Mouse (Mus musculus): Measurements from ENCODE around the gene Gsdma3. TPM values are rescaled to one million over a fixed set of nuclear protein-coding genes. Genes with fewer than 3 reads are reported as not detected.
A peak's percentile ranks its signal among the peaks of the same experiment; 100 is the strongest.
"Not testable (repeated sequence)": the region's sequence is repeated elsewhere in the genome, so short reads cannot be mapped to it uniquely, and the experiment has no call there.

Gene Gsdma3
- polyA plus RNA-seq, 1 experiment from 2014 or later: not detected

- Histone ChIP-seq H3K27ac (no peak within 1 kb of the TSS), H3K36me3 (no peaks in the 10 kb centered on the region), H3K27me3 (peaks cover 47% of the 10 kb centered on the region), H3K4me2 (no peak within 1 kb of the TSS), H3K4me3 (replicated peaks) (no peak within 1 kb of the TSS), H3K9me3 (no peaks in the 10 kb centered on the region), H3K9ac (replicated peaks) (no peak within 1 kb of the TSS), H3K4me1 (replicated peaks) (peaks cover 19% of the 10 kb centered on the region)
- no peak for ATAC-seq (ENCODE audit: insufficient number of reproducible peaks, insufficient read depth, low FRiP score, low TSS enrichment, low read depth)
- 87% methylated on average over 8 of the region's 8 CpGs for WGBS
Observed at GRCm38 (mm10) chr11:98597991-98598390, 28.2 kb upstream of the Gsdma3 start, which contains the start of gene Lrrc3c. TSS of gene Lrrc3c (plus strand) at chr11:98598291.

GRCm38 (mm10) chr11:98598851-98599290, 27.3 kb upstream of the Gsdma3 start:
- Histone ChIP-seq H3K4me1 (replicated peaks) (peaks cover 19% of the 10 kb centered on the region), H3K27me3 (peaks cover 53% of the 10 kb centered on the region), H3K9me3 (no peaks in the 10 kb centered on the region), H3K9ac (replicated peaks) (no peak overlapping the region), H3K4me3 (replicated peaks) (no peak overlapping the region), H3K27ac (no peak overlapping the region), H3K36me3 (no peaks in the 10 kb centered on the region), H3K4me2 (no peak overlapping the region)
- no peak for ATAC-seq (ENCODE audit: insufficient number of reproducible peaks, insufficient read depth, low FRiP score, low TSS enrichment, low read depth)
- 62% methylated on average over 18 of the region's 18 CpGs for WGBS

GRCm38 (mm10) chr11:98599291-98599690, 26.9 kb upstream of the Gsdma3 start:
- Histone ChIP-seq H3K36me3 (no peaks in the 10 kb centered on the region), H3K27me3 (peaks cover 54% of the 10 kb centered on the region), H3K4me3 (replicated peaks) (no peak overlapping the region), H3K4me2 (no peak overlapping the region), H3K27ac (no peak overlapping the region), H3K9ac (replicated peaks) (no peak overlapping the region), H3K4me1 (replicated peaks) (peaks cover 19% of the 10 kb centered on the region), H3K9me3 (no peaks in the 10 kb centered on the region)
- 34% methylated on average over 18 of the region's 18 CpGs for WGBS
- ATAC-seq (ENCODE audit: insufficient number of reproducible peaks, insufficient read depth, low FRiP score, low TSS enrichment, low read depth): no peak

GRCm38 (mm10) chr11:98602090-98602690, 24.0 kb upstream of the Gsdma3 start:
- peaks cover 19% of the 10 kb centered on the region for H3K4me1 ChIP-seq (replicated peaks)
- H3K4me3 ChIP-seq (replicated peaks): peak overlapping the region; percentile 33
- WGBS: 1% methylated on average over 20 of the region's 20 CpGs
- ATAC-seq (ENCODE audit: insufficient number of reproducible peaks, insufficient read depth, low FRiP score, low TSS enrichment, low read depth): no peak
- H3K27me3 ChIP-seq: peaks cover 63% of the 10 kb centered on the region
- no peak overlapping the region for H3K9ac ChIP-seq (replicated peaks)
- no peaks in the 10 kb centered on the region for H3K9me3 ChIP-seq
- peak overlapping the region; percentile 57 for H3K4me2 ChIP-seq
- H3K27ac ChIP-seq: no peak overlapping the region
- no peaks in the 10 kb centered on the region for H3K36me3 ChIP-seq

GRCm38 (mm10) chr11:98603953-98604352, 22.2 kb upstream of the Gsdma3 start:
- H3K9ac ChIP-seq (replicated peaks): no peak overlapping the region
- no peak overlapping the region for H3K4me2 ChIP-seq
- H3K36me3 ChIP-seq: no peaks in the 10 kb centered on the region
- WGBS: 82% methylated on average over 2 of the region's 2 CpGs
- ATAC-seq (ENCODE audit: insufficient number of reproducible peaks, insufficient read depth, low FRiP score, low TSS enrichment, low read depth): no peak
- peaks cover 54% of the 10 kb centered on the region for H3K27me3 ChIP-seq
- no peak overlapping the region for H3K4me3 ChIP-seq (replicated peaks)
- no peaks in the 10 kb centered on the region for H3K9me3 ChIP-seq
- H3K27ac ChIP-seq: no peak overlapping the region
- H3K4me1 ChIP-seq (replicated peaks): peaks cover 12% of the 10 kb centered on the region

- WGBS: 69% methylated on average over 6 of the region's 6 CpGs
- not testable (repeated sequence) for H3K4me3 ChIP-seq (replicated peaks); H3K4me2 ChIP-seq; H3K36me3 ChIP-seq; H3K4me1 ChIP-seq (replicated peaks); H3K9ac ChIP-seq (replicated peaks); H3K9me3 ChIP-seq; H3K27ac ChIP-seq; ATAC-seq (ENCODE audit: insufficient number of reproducible peaks, insufficient read depth, low FRiP score, low TSS enrichment, low read depth)
- peaks cover 51% of the 10 kb centered on the region for H3K27me3 ChIP-seq
Observed at GRCm38 (mm10) chr11:98604911-98605310, 21.2 kb upstream of the Gsdma3 start.

- H3K4me1 ChIP-seq (replicated peaks): peaks cover 9% of the 10 kb centered on the region
- H3K4me2 ChIP-seq: no peak overlapping the region
- H3K27me3 ChIP-seq: peaks cover 37% of the 10 kb centered on the region
- no peak overlapping the region for H3K27ac ChIP-seq
- WGBS: 10% methylated on average over 3 of the region's 3 CpGs
- ATAC-seq (ENCODE audit: insufficient number of reproducible peaks, insufficient read depth, low FRiP score, low TSS enrichment, low read depth): no peak
- H3K9me3 ChIP-seq: no peaks in the 10 kb centered on the region
- H3K9ac ChIP-seq (replicated peaks): no peak overlapping the region
- H3K36me3 ChIP-seq: no peaks in the 10 kb centered on the region
- H3K4me3 ChIP-seq (replicated peaks): no peak overlapping the region
Observed at GRCm38 (mm10) chr11:98606763-98607162, 19.4 kb upstream of the Gsdma3 start.

GRCm38 (mm10) chr11:98620791-98621190, 5.4 kb upstream of the Gsdma3 start:
- Histone ChIP-seq H3K27me3 (no peaks in the 10 kb centered on the region), H3K36me3 (no peaks in the 10 kb centered on the region), H3K9ac (replicated peaks) (no peak overlapping the region), H3K27ac (no peak overlapping the region), H3K4me3 (replicated peaks) (no peak overlapping the region), H3K9me3 (peaks cover 10% of the 10 kb centered on the region; the same call in 1 of the 2 replicates), H3K4me2 (no peak overlapping the region), H3K4me1 (replicated peaks) (no peaks in the 10 kb centered on the region)
- no peak for ATAC-seq (ENCODE audit: insufficient number of reproducible peaks, insufficient read depth, low FRiP score, low TSS enrichment, low read depth)
- 95% methylated on average over 13 of the region's 13 CpGs for WGBS

- H3K4me3 ChIP-seq (replicated peaks); ATAC-seq (ENCODE audit: insufficient number of reproducible peaks, insufficient read depth, low FRiP score, low TSS enrichment, low read depth); H3K4me1 ChIP-seq (replicated peaks); H3K27me3 ChIP-seq; H3K36me3 ChIP-seq; H3K27ac ChIP-seq; H3K9ac ChIP-seq (replicated peaks); H3K4me2 ChIP-seq: not testable (repeated sequence)
- H3K9me3 ChIP-seq: peaks cover 10% of the 10 kb centered on the region; the same call in 1 of the 2 replicates
- 85% methylated on average over 6 of the region's 6 CpGs for WGBS
Observed at GRCm38 (mm10) chr11:98623981-98624380, 2.2 kb upstream of the Gsdma3 start.

- H3K36me3 ChIP-seq; H3K27ac ChIP-seq; H3K4me3 ChIP-seq (replicated peaks); H3K9ac ChIP-seq (replicated peaks); H3K4me2 ChIP-seq; ATAC-seq (ENCODE audit: insufficient number of reproducible peaks, insufficient read depth, low FRiP score, low TSS enrichment, low read depth); H3K4me1 ChIP-seq (replicated peaks); H3K27me3 ChIP-seq: not testable (repeated sequence)
- peaks cover 10% of the 10 kb centered on the region; the same call in 1 of the 2 replicates for H3K9me3 ChIP-seq
- 85% methylated on average over 2 of the region's 2 CpGs for WGBS
Observed at GRCm38 (mm10) chr11:98624381-98624780, 1.8 kb upstream of the Gsdma3 start.

- peaks cover 10% of the 10 kb centered on the region; the same call in 1 of the 2 replicates for H3K27me3 ChIP-seq
- 97% methylated on average over 3 of the region's 3 CpGs for WGBS
Observed at GRCm38 (mm10) chr11:98628706-98629105, 2.5 kb downstream of the Gsdma3 start.

GRCm38 (mm10) chr11:98630646-98631045, 4.5 kb downstream of the Gsdma3 start:
- Histone ChIP-seq H3K27me3 (peaks cover 10% of the 10 kb centered on the region; the same call in 1 of the 2 replicates), H3K9me3 (no peaks in the 10 kb centered on the region), H3K9ac (replicated peaks) (no peak overlapping the region), H3K36me3 (no peaks in the 10 kb centered on the region), H3K4me2 (no peak overlapping the region), H3K4me3 (replicated peaks) (no peak overlapping the region), H3K4me1 (replicated peaks) (no peaks in the 10 kb centered on the region), H3K27ac (no peak overlapping the region)
- WGBS: 90% methylated on average over 5 of the region's 5 CpGs
- no peak for ATAC-seq (ENCODE audit: insufficient number of reproducible peaks, insufficient read depth, low FRiP score, low TSS enrichment, low read depth)

More at GRCm38 (mm10) chr11:98628706-98629105, 2.5 kb downstream of the Gsdma3 start:
- H3K27ac ChIP-seq: no peak overlapping the region
- H3K4me3 ChIP-seq (replicated peaks): no peak overlapping the region
- H3K36me3 ChIP-seq: no peaks in the 10 kb centered on the region
- ATAC-seq (ENCODE audit: insufficient number of reproducible peaks, insufficient read depth, low FRiP score, low TSS enrichment, low read depth): no peak
- peaks cover 4% of the 10 kb centered on the region; the same call in 1 of the 2 replicates for H3K9me3 ChIP-seq
- no peaks in the 10 kb centered on the region for H3K4me1 ChIP-seq (replicated peaks)
- no peak overlapping the region for H3K9ac ChIP-seq (replicated peaks)
- H3K4me2 ChIP-seq: no peak overlapping the region
